Comparison of ENCODE assay signal across 18 mouse cellular contexts in the genomic region with DNA sequence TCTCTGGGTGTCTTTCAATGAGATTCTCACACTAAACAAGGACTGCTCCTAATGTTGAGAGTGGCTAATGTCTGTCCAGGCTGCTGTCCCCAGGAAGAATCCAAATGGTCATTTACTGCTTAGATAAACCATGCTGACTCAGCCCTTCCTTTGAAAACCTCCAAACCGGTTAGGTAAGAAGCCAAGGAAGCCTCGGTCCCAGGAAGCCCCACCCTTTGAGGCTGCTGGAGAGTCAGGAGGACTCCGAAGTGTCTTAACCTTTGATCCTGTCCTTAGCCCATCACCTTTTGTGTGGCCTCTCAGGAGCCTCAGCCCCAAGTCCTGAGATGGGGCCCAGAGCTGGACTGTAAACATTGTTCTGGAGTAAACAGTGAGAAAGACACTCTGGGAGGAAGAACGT. TPM values are rescaled to one million over a fixed set of nuclear protein-coding genes. Genes with fewer than 3 reads are reported as not detected.
DNase-seq lines count a peak whose midpoint lies in the region; ATAC-seq and TF ChIP-seq lines count a peak whose summit lies in the region.
"Had no signal": no experiment of that assay in that cellular context is flagged by ENCODE, and none has a peak within 500 bp of the region (broad histone marks: within the 10 kb centered on the region; RNA-seq: fewer than 3 reads in every experiment).

No protein-coding gene starts in this region.

- no peaks in the 10 kb centered on the region for H3K9me3 ChIP-seq in lung, postnatal 0 days (ENCODE audit: low read length)
- H3K9me3 ChIP-seq: forebrain, embryonic 10.5 days; limb, embryonic 13.5 days had no signal

- no peak for TF ChIP-seq POLR2A in heart, adult 2 months (IDR thresholded peaks at IDR 0.05; ENCODE audit: insufficient read depth, low read depth, low read length)
- no peak for TF ChIP-seq POLR2A in bone marrow, adult 2 months (IDR thresholded peaks at IDR 0.05; ENCODE audit: borderline replicate concordance, control insufficient read depth, low read depth, low read length)

- peak overlapping the region; percentile 94; the same call in 1 of the 2 replicates for H3K27ac ChIP-seq in heart, adult 2 months
- no peak overlapping the region for H3K27ac ChIP-seq in lung, postnatal 0 days (ENCODE audit: low read length)
- H3K27ac ChIP-seq in bone marrow, adult 2 months (ENCODE audit: control insufficient read depth, insufficient read depth, low read depth, low read length, poor library complexity), result 0 out of 2 replicates have a peak overlapping the region, but pooled peaks have one; percentile 7
- H3K27ac ChIP-seq in macrophage, result peak overlapping the region; percentile 100
- H3K27ac ChIP-seq: forebrain, embryonic 10.5 days; kidney, postnatal 0 days; left cerebral cortex, adult 2 months; limb, embryonic 13.5 days had no signal

- H3K36me3 ChIP-seq in heart, adult 2 months (ENCODE audit: control insufficient read depth, insufficient read depth, low read length), result peaks cover 8% of the 10 kb centered on the region
- no peaks in the 10 kb centered on the region for H3K36me3 ChIP-seq in lung, postnatal 0 days (ENCODE audit: insufficient read depth, low read length)
- H3K36me3 ChIP-seq in macrophage (ENCODE audit: inconsistent target), result peaks cover 23% of the 10 kb centered on the region

- no peak for DNase-seq in heart, adult 2 months
- DNase-seq in heart, adult 9 months (ENCODE audit: low spot score in 2 of 2), result no peak
- no peak for DNase-seq in lung, postnatal 0 days (ENCODE audit: low spot score)
- no peak for DNase-seq in lung, postnatal 14 days
- DNase-seq in thymus, postnatal 25 days, result no peak
- no peak for DNase-seq in left cerebral cortex, postnatal 36 days (ENCODE audit: low spot score in 2 of 2)
- DNase-seq: adrenal gland, postnatal 36 days; cerebellum, adult 11 months; heart, adult 11 months; lung, postnatal 4 days; thymus, postnatal 14 days had no signal

- H3K9ac ChIP-seq in heart, adult 2 months (ENCODE audit: low read depth, low read length), result no peak overlapping the region
- no peak overlapping the region for H3K9ac ChIP-seq in lung, postnatal 0 days (replicated peaks; ENCODE audit: low read depth)
- H3K9ac ChIP-seq: limb, embryonic 13.5 days had no signal

- H3K4me2 ChIP-seq in lung, postnatal 0 days (replicated peaks; ENCODE audit: low read depth, low read length), result peak overlapping the region; percentile 93; the same call in 1 of the 2 replicates

- TF ChIP-seq CTCF in heart, adult 2 months (IDR thresholded peaks at IDR 0.05), result no peak
- no peak for TF ChIP-seq CTCF in lung, postnatal 0 days (IDR thresholded peaks at IDR 0.05)
- no peak for TF ChIP-seq CTCF in bone marrow, adult 2 months (IDR thresholded peaks at IDR 0.05; ENCODE audit: control insufficient read depth, insufficient read depth, low read length)

- peaks cover 3% of the 10 kb centered on the region; the same call in 1 of the 2 replicates for H3K79me2 ChIP-seq in heart, adult 2 months (replicated peaks; ENCODE audit: control insufficient read depth, insufficient read depth, low read length)
- H3K79me2 ChIP-seq in macrophage (ENCODE audit: inconsistent target), result peaks cover 59% of the 10 kb centered on the region

- ATAC-seq in lung, postnatal 0 days, result no peak
- ATAC-seq: Patski had no signal

- no peak for TF ChIP-seq EP300 in heart, adult 2 months (IDR thresholded peaks at IDR 0.05; ENCODE audit: insufficient read depth, low read depth, low read length)
- no peak for TF ChIP-seq EP300 in lung, postnatal 0 days (IDR thresholded peaks at IDR 0.05)

- 61% methylated on average over 4 of the region's 4 CpGs for WGBS in heart, adult 2 months
- 51% methylated on average over 4 of the region's 4 CpGs for WGBS in lung, postnatal 0 days
- 54% methylated on average over 4 of the region's 4 CpGs for WGBS in bone marrow, adult 2 months
- 43% methylated on average over 4 of the region's 4 CpGs for WGBS in macrophage (ENCODE audit: missing documents)

- intact Hi-C loops in heart, adult 2 months (cut with DNase I), result no loop called here
- intact Hi-C loops in left cerebral cortex, postnatal 36 days (cut with DNase I), result no loop called here

- peaks cover 20% of the 10 kb centered on the region for H3K4me1 ChIP-seq in heart, adult 2 months (ENCODE audit: control insufficient read depth, insufficient read depth, low read length)
- peaks cover 16% of the 10 kb centered on the region for H3K4me1 ChIP-seq in lung, postnatal 0 days (ENCODE audit: insufficient read depth, low read depth, low read length)
- peaks cover 8% of the 10 kb centered on the region for H3K4me1 ChIP-seq in bone marrow, adult 2 months (ENCODE audit: control insufficient read depth, insufficient read depth, low read length)

- H3K27me3 ChIP-seq in heart, adult 2 months (ENCODE audit: control insufficient read depth, insufficient read depth, low read length), result no peaks in the 10 kb centered on the region
- no peaks in the 10 kb centered on the region for H3K27me3 ChIP-seq in lung, postnatal 0 days (replicated peaks; ENCODE audit: insufficient read depth, low read length)
- H3K27me3 ChIP-seq: limb, embryonic 13.5 days had no signal

- H3K4me3 ChIP-seq in heart, adult 2 months, result no peak overlapping the region
- no peak overlapping the region for H3K4me3 ChIP-seq in lung, postnatal 0 days (ENCODE audit: low read depth, low read length)
- H3K4me3 ChIP-seq in bone marrow, adult 2 months (replicated peaks; ENCODE audit: control insufficient read depth, low read depth, low read length), result no peak overlapping the region
- peak overlapping the region; percentile 96 for H3K4me3 ChIP-seq in macrophage (ENCODE audit: inconsistent target)

RNA-seq across cellular contexts. Expression of a gene that starts 1.8 kb away (rescaled TPM):
- 10 to 100 TPM; 47.2 to 49.9 TPM for total RNA-seq in heart, adult 2 months (2021)
- polyA plus RNA-seq in heart, adult 2 months (2012; rRNA removed), result 119 and 154 TPM in 2 replicates
- polyA plus RNA-seq in lung, postnatal 0 days (2015; fragmentation: Nextera tagmentation; extraction: Ambion mirVana), result 30.1 and 34.5 TPM in 2 replicates
- polyA plus RNA-seq in bone marrow, adult 2 months (2011; ENCODE audit: insufficient read depth, insufficient read length, low replicate concordance, missing spikeins), result 7.7 and 17.0 TPM in 2 replicates
- 100 to 1,000 TPM in 25 of 26 experiments, 10 to 100 TPM in 1; 89.4 to 417 (median 226) TPM for total RNA-seq in macrophage (2018; cell fraction: chromatin; rRNA removed)
- 100 to 1,000 TPM in 15 of 26 experiments, 10 to 100 TPM in 11; 77.4 to 164 (median 107) TPM for total RNA-seq in macrophage (2018; cell fraction: cytosol; rRNA removed)
- total RNA-seq in macrophage (2018; cell fraction: nucleus; rRNA removed), result 100 to 1,000 TPM; 104 to 421 (median 208) TPM
- 88.8 to 137 TPM (median 120 TPM) in 3 replicates for polyA plus RNA-seq in macrophage (2018)
- 10 to 100 TPM; 38.5 to 38.7 TPM for total RNA-seq in left cerebral cortex, postnatal 36 days (2021)

RNA-seq across cellular contexts. Expression of a gene that starts 17.0 kb away (rescaled TPM):
- total RNA-seq in heart, adult 2 months (2021), result 10 to 100 TPM; 43.9 to 51.0 TPM
- 51.3 and 69.7 TPM in 2 replicates for polyA plus RNA-seq in heart, adult 2 months (2012; rRNA removed)
- 24.4 and 25.5 TPM in 2 replicates for polyA plus RNA-seq in lung, postnatal 0 days (2015; fragmentation: Nextera tagmentation; extraction: Ambion mirVana)
- 161 and 187 TPM in 2 replicates for polyA plus RNA-seq in bone marrow, adult 2 months (2011; ENCODE audit: insufficient read depth, insufficient read length, low replicate concordance, missing spikeins)
- total RNA-seq in macrophage (2018; cell fraction: chromatin; rRNA removed), result 100 to 1,000 TPM in 9 of 26 experiments, 10 to 100 TPM in 11, 1 to 10 TPM in 6; 3.6 to 520 (median 18.9) TPM
- total RNA-seq in macrophage (2018; cell fraction: cytosol; rRNA removed), result 100 to 1,000 TPM in 7 of 26 experiments, 10 to 100 TPM in 6, 1 to 10 TPM in 13; 3.0 to 146 (median 43.9) TPM
- total RNA-seq in macrophage (2018; cell fraction: nucleus; rRNA removed), result 100 to 1,000 TPM in 7 of 26 experiments, 10 to 100 TPM in 8, 1 to 10 TPM in 11; 2.4 to 452 (median 24.4) TPM
- 14.0 to 121 TPM (median 41.5 TPM) in 3 replicates for polyA plus RNA-seq in macrophage (2018)
- total RNA-seq in left cerebral cortex, postnatal 36 days (2021), result 1 to 10 TPM; 6.0 TPM
